Mouse (Mus musculus): ENCODE measurements around the gene Atrnl1. TPM values are rescaled to one million over a fixed set of nuclear protein-coding genes. Genes with fewer than 3 reads are reported as not detected.

Atrnl1 gene
- polyA plus RNA-seq, 3 experiments from 2014 or later = 0.12 to 0.28 (median 0.16) TPM

- ATAC-seq = no peak
Observed at GRCm38 (mm10) chr19:58123620-58124019, 512.8 kb downstream of the Atrnl1 start.

- ATAC-seq = no peak
Observed at GRCm38 (mm10) chr19:58124566-58124965, 513.7 kb downstream of the Atrnl1 start.

GRCm38 (mm10) chr19:58125010-58125409 lies 514.2 kb downstream of the Atrnl1 start:
- ATAC-seq = no peak

DNA sequence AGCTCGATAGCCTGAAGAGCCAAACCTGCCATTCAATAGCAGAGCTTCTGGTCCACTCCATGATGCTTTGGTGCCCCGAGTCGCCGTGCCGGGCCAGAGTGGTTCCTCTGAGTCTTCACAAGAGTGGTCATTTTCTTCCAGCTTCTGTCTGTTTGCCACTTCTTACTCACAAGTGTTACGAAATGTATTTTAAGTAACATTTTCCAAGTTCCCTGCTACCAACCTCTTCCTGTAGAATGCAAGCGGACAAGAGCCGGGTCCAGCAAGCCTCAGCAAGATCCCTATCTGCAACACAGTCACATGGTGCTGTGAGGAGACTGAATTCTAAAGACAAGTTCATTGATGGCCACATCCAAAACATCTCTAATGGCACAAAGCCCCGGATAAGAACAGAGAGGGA lies 521.1 kb downstream of the Atrnl1 start:
- no peak for ATAC-seq

- ATAC-seq = no peak
Observed at GRCm38 (mm10) chr19:58140191-58140784, 529.5 kb downstream of the Atrnl1 start.

GRCm38 (mm10) chr19:58143853-58144454 lies 533.1 kb downstream of the Atrnl1 start:
- ATAC-seq = peak; percentile 85

- ATAC-seq = no peak
Observed at GRCm38 (mm10) chr19:58145521-58145920, 534.7 kb downstream of the Atrnl1 start.

DNA sequence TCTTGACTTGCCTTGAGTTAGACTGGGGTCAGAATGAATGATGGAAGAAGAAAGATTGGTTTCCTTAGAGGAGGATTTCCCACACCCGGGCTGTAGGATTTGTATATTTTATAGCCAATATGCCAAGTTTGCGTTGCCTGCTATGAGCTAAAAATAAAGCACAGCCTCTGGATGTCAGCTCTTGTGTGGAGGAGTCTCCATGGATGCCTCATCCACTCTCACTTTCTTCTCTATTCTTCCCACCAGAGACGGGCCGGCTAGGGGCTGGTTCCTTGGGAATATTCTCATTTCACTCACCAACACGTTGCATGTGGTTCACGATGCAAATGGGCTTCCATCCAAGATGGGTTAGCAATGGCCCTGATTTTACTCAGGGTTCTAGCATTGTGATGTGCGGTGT lies 540.4 kb downstream of the Atrnl1 start:
- ATAC-seq = no peak

GRCm38 (mm10) chr19:58161569-58161968 lies 550.7 kb downstream of the Atrnl1 start:
- no peak for ATAC-seq

DNA sequence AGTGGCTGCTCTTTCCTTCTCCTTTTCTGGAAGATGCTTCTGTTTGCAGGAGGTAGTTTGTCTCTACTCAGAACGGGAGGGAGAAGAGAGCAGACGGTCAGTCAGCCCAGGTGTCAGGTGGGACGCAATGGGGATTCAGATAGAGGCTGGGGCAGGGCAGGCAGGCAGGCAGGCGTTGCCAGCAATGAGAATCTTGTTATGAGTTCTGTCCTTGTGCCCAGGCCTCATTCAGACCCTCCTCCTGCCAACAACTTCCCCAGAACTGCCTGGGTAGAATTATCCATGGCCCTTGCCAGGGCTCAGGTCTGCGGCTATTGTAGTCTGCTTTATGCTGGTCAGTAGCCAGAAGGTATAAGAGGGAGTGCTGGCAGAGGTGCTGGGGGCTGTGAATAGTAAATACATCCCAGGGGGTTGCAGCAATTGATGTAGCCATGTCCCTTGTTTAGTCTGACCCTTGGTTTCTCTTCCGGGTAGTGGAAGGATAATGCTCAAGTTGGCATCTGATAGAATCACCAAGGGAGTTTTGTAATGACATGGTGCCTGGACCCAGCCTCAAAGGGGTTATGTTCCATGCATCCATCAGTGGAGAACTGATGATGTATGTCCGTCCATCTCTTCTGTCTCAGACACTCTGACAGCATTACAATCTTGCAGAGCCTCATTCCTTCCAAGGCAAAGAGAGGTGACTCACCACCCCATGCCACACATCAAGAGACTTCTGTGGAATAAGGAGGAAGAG lies 554.2 kb downstream of the Atrnl1 start:
- ATAC-seq = no peak

- no peak for ATAC-seq
Observed at GRCm38 (mm10) chr19:58165635-58166015, 554.8 kb downstream of the Atrnl1 start.

GRCm38 (mm10) chr19:58166147-58166546 lies 555.3 kb downstream of the Atrnl1 start:
- no peak for ATAC-seq

- ATAC-seq = no peak
Observed at GRCm38 (mm10) chr19:58178410-58178809, 567.6 kb downstream of the Atrnl1 start.

GRCm38 (mm10) chr19:58180773-58181172 lies 569.9 kb downstream of the Atrnl1 start:
- ATAC-seq = no peak

Other genes with a start within 250 kb of the Atrnl1 start
- gene Trub1, start 158.1 kb upstream of the Atrnl1 start, polyA plus RNA-seq (2017; shearing (Covaris generic)) = 10 to 100 TPM in 2 of 3 experiments, 1 to 10 TPM in 1; 5.2 to 13.7 (median 10.6) TPM

All from inflammation-experienced regulatory T-cells, adult 6 months (primary cell).